Mouse (Mus musculus): Measurements from ENCODE around the gene Cdkn3.

DNA sequence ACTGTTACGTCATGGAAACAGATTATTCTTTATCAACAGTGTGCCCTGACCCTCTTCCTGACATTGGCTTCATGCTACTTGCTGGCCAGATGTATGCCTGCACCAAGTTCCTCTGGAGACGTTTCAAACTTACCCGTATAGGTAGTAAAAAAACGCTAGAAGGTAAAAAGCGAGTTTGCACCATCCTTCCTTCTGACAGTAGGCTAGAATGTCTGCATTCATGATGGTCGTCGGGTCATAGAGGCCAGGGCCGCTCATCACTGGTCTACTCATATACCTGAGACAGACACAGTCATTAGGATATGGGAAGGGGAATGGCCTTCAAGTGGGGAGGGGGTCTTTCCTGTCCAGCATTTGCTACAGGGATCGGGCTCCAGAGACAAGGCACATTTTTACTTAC, 18.4 kb downstream of the Cdkn3 start:
- TF ChIP-seq CTCF (IDR thresholded peaks at IDR 0.05) = no peak
- no peak for TF ChIP-seq EP300 (IDR thresholded peaks at IDR 0.05)

Measured in lung, postnatal 0 days (tissue).